Mouse (Mus musculus): ENCODE results near the gene Hist1h2ae. TPM values are rescaled to one million over a fixed set of nuclear protein-coding genes. Genes with fewer than 3 reads are reported as not detected.

Hist1h2ae gene
- polyA plus RNA-seq, 1 experiment: 18.0 TPM

DNA sequence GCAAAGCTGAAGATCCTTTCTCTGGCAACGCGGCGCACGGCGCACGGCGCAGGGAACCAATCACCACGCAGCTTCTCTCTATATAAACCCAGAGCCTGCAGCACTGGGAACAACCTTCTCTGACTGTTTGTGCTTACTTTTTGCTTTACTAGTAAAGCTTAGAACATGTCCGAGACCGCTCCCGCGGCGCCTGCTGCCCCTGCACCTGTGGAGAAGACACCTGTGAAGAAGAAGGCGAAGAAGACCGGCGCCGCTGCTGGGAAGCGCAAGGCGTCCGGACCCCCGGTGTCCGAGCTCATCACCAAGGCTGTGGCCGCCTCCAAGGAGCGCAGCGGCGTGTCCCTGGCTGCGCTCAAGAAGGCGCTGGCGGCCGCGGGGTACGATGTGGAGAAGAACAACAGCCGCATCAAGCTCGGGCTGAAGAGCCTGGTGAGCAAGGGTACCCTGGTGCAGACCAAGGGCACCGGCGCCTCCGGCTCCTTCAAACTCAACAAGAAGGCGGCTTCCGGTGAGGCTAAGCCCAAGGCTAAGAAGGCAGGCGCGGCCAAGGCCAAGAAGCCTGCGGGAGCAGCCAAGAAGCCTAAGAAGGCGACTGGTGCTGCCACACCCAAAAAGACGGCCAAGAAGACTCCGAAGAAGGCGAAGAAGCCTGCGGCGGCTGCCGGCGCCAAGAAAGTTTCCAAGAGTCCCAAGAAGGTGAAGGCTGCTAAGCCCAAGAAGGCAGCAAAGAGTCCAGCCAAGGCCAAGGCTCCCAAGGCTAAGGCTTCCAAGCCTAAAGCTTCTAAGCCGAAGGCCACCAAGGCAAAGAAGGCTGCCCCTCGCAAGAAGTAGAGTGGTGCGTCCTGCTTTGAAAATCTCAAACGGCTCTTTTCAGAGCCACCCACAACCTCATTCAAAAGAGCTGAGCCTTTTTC lies 15.8 kb downstream of the Hist1h2ae start:
- no peak for TF ChIP-seq CTCF (IDR thresholded peaks at IDR 0.05; ENCODE audit: borderline replicate concordance, extremely low read depth, insufficient read depth, insufficient read length)
- TF ChIP-seq POLR2A (IDR thresholded peaks at IDR 0.05; ENCODE audit: borderline replicate concordance, extremely low read depth, insufficient read depth, insufficient read length, poor library complexity, severe bottlenecking): peak; percentile 58; the same call in 1 of the 2 replicates
- DNase-seq (ENCODE audit: low read depth): peak; percentile 96

DNA sequence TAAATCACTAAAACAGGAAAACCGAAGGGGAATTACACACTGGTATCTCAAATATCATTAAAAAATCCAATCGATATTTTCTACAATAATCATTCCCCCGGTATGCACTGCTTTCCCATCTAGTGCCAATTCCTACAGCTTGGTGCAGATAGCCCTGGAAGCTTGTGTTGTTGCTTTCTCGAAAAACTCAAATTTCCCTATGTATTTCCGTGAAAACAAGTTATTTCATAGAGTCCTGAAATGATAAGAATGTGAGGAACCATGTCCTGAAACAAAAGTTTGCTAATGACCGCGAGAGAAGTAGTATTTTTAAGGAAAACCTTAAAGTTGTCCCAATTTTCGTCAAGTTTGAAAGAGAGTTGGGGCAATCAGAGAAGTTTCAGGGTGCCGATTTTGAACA lies 16.6 kb downstream of the Hist1h2ae start:
- TF ChIP-seq CTCF (IDR thresholded peaks at IDR 0.05; ENCODE audit: borderline replicate concordance, extremely low read depth, insufficient read depth, insufficient read length) (no peak), POLR2A (IDR thresholded peaks at IDR 0.05; ENCODE audit: borderline replicate concordance, extremely low read depth, insufficient read depth, insufficient read length, poor library complexity, severe bottlenecking) (no peak)
- DNase-seq (ENCODE audit: low read depth): peak; percentile 49

DNA sequence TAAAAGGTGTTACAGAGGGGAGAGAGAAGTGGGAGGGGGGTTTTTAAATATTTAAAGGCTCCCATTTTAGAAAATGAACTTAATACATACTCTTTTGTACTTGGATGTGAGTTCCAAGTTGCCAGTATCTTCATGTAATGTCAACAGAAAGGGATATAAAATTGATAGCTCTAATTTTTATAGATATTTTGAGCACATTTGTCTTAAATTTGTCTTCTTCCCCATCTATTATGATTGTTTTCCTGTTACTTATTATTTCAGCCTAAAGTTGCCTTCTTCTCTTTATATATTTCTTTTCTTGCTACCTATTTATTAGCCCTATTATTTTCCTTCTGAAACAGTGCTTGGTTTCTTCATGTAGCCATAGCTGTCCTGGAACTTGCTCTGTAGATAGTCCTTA lies 18.1 kb downstream of the Hist1h2ae start, which contains the start of gene Hist1h1d:
TSS of gene Hist1h1d (plus strand) at position 301 of the 400 bp plus-strand sequence.
- DNase-seq (ENCODE audit: low read depth): no peak
- TF ChIP-seq CTCF (IDR thresholded peaks at IDR 0.05; ENCODE audit: borderline replicate concordance, extremely low read depth, insufficient read depth, insufficient read length): no peak
- TF ChIP-seq POLR2A (IDR thresholded peaks at IDR 0.05; ENCODE audit: borderline replicate concordance, extremely low read depth, insufficient read depth, insufficient read length, poor library complexity, severe bottlenecking): no peak

DNA sequence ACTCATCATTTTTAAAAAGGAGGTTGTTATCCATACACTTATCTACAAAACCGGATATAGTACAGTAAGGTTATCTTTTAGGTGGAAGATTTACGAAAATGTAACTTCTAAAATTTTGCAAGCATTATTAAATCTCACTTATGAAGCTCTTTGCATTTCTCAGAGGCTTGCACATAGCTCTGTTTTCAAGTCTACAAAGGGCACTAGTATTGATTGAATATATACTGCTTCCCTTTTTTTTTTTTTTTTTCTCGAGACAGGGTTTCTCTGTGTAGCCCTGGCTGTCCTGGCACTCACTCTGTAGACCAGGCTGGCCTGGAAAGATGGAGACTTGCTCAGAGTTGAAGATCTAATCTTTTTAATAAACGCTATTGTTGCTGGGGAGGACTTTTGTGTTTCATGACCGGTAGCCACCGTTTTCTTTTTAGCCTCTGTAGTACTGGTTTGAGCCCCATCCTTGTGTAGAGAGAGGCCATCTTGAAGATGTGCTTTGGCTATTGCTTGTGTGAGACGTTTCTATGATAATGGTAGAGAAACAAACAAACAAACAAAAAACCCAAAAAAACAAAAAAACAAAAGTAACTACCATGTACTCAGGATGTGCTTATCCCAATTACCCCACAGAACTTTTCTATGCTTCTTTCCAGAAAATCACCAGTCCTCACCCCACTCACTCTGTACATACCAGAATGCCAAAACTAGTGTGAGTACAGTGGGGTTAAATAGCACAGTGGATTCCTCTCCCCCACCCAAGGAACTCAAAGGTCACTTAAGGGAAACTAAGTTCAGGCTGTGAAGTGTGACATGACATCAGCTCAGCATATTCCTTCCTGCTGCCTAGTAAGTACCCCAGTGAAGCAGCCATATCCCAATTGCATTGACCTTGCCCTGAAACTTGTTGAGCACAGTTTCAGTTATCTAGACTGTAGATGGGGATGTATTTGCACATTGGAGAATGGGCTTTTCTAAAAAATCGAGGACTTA lies 18.8 kb downstream of the Hist1h2ae start:
- DNase-seq (ENCODE audit: low read depth): no peak
- no peak for TF ChIP-seq POLR2A (IDR thresholded peaks at IDR 0.05; ENCODE audit: borderline replicate concordance, extremely low read depth, insufficient read depth, insufficient read length, poor library complexity, severe bottlenecking)
- no peak for TF ChIP-seq CTCF (IDR thresholded peaks at IDR 0.05; ENCODE audit: borderline replicate concordance, extremely low read depth, insufficient read depth, insufficient read length)

DNA sequence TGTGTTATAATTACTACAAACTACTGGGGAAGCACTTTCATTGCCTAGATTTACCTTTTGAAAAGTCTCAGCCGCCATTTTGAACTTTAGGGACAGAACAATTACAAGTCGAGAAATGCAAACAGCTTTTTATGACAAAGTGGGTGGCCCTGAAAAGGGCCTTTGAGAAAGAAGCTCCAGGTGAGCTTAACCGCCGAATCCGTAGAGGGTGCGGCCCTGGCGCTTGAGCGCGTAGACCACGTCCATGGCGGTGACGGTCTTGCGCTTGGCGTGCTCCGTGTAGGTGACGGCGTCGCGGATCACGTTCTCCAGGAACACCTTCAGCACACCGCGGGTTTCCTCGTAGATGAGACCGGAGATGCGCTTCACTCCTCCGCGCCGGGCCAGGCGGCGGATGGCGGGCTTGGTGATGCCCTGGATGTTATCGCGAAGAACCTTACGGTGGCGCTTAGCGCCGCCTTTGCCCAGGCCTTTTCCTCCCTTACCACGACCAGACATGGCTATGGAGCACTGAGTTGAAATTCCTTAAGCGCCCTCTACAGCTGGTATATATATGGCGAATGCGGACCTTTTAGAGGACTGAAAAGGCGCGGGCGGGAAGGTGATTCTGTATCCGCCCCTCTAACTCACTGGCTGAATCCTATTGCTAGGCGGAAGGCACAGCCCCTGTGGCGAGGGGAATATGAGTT lies 19.7 kb downstream of the Hist1h2ae start, which contains the start of gene Hist1h4f:
TSS of gene Hist1h4f (minus strand) at position 503 of the 689 bp plus-strand sequence.
- TF ChIP-seq CTCF (IDR thresholded peaks at IDR 0.05; ENCODE audit: borderline replicate concordance, extremely low read depth, insufficient read depth, insufficient read length): peak; percentile 45; the same call in 1 of the 2 replicates
- TF ChIP-seq POLR2A (IDR thresholded peaks at IDR 0.05; ENCODE audit: borderline replicate concordance, extremely low read depth, insufficient read depth, insufficient read length, poor library complexity, severe bottlenecking): peak; percentile 29; the same call in 1 of the 2 replicates
- peak; percentile 98 for DNase-seq (ENCODE audit: low read depth)

DNA sequence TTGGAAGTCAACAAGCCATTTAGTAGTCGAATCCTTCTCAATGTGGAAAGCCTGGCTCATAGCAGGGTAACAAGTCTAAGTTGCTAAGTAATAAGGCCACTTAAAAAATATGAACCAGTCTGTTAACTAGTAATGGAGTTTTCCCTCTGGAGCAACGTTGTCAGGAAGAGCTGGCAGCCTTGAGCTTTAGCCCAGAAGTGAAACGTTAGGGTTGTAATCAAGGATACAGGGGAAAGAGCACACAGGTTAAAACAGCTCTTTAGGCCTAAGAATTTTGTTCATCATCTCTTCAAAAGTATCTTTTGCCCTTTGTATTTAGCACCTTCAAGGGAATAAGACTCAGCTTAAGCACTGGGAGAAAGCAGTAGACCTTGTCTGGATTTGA lies 20.3 kb downstream of the Hist1h2ae start:
- peak; percentile 56 for DNase-seq (ENCODE audit: low read depth)
- TF ChIP-seq POLR2A (IDR thresholded peaks at IDR 0.05; ENCODE audit: borderline replicate concordance, extremely low read depth, insufficient read depth, insufficient read length, poor library complexity, severe bottlenecking) (no peak), CTCF (IDR thresholded peaks at IDR 0.05; ENCODE audit: borderline replicate concordance, extremely low read depth, insufficient read depth, insufficient read length) (no peak)

DNA sequence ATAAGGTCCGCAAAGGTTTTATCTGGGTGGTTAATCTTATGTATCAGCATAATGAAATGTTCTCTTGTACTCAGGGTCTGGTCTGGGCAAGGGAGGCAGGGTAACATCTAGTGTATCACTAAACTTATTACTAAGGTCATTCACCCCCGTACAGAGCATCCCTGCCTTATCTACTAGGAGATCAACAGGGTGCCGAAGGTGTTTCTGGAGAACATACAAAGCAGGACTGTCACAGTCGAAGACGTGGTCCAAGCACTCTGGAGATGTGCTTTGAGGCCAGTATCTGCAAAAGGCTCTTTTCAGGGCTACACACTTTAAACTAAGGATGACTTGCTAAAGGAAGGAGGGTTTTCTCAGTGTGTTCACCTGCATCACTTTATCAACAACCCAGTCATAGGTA lies 24.3 kb downstream of the Hist1h2ae start:
- DNase-seq (ENCODE audit: low read depth): no peak
- no peak for TF ChIP-seq POLR2A (IDR thresholded peaks at IDR 0.05; ENCODE audit: borderline replicate concordance, extremely low read depth, insufficient read depth, insufficient read length, poor library complexity, severe bottlenecking)
- no peak for TF ChIP-seq CTCF (IDR thresholded peaks at IDR 0.05; ENCODE audit: borderline replicate concordance, extremely low read depth, insufficient read depth, insufficient read length)

DNA sequence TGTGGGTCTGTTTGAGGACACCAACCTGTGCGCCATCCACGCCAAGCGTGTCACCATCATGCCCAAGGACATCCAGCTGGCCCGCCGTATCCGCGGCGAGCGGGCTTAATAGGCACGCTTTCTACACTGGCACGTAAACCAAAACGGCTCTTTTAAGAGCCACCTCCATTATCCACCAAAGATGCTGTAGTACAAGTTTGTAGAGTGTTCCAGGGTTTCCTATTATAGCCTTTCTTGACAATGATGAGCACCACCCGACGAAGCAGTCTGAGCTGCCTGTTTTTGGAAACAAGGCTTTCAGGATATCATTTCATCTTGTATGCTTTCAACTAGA lies 26.3 kb downstream of the Hist1h2ae start:
- peak; percentile 27 for DNase-seq (ENCODE audit: low read depth)

DNA sequence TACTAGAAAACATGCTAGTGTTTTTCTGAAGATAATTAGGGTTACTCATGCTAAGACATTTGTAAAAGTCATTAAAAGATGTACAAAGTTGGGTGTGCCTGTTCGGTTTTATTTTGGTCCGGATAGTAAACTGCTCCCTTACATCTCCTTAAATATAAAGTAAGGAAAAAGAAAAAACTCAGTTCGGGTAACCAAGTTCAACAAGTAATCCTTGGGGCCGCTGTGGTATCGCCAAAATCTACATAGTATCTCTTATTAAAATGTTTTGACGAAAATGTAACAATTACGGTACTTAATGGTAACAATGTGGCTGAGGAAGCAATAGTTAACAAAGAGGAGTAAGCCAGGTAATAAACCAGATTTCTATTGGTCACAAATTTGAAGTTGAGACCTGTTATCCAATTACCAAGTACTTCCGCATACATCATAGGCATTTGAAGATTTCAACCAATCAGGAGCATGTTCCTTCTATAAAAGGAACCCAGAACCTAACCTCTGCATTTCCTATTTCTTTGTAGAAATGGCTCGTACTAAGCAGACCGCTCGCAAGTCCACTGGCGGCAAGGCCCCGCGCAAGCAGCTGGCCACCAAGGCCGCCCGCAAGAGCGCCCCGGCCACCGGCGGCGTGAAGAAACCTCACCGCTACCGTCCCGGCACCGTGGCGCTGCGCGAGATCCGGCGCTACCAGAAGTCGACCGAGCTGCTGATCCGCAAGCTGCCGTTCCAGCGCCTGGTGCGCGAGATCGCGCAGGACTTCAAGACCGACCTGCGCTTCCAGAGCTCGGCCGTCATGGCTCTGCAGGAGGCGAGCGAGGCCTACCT lies 26.8 kb downstream of the Hist1h2ae start, which contains the start of gene Hist1h3f:
TSS of gene Hist1h3f (plus strand) at position 88 of the 822 bp plus-strand sequence.
- DNase-seq (ENCODE audit: low read depth): peak; percentile 98
- TF ChIP-seq POLR2A (IDR thresholded peaks at IDR 0.05; ENCODE audit: borderline replicate concordance, extremely low read depth, insufficient read depth, insufficient read length, poor library complexity, severe bottlenecking) (peak; percentile 77; the same call in 1 of the 2 replicates), CTCF (IDR thresholded peaks at IDR 0.05; ENCODE audit: borderline replicate concordance, extremely low read depth, insufficient read depth, insufficient read length) (no peak)

DNA sequence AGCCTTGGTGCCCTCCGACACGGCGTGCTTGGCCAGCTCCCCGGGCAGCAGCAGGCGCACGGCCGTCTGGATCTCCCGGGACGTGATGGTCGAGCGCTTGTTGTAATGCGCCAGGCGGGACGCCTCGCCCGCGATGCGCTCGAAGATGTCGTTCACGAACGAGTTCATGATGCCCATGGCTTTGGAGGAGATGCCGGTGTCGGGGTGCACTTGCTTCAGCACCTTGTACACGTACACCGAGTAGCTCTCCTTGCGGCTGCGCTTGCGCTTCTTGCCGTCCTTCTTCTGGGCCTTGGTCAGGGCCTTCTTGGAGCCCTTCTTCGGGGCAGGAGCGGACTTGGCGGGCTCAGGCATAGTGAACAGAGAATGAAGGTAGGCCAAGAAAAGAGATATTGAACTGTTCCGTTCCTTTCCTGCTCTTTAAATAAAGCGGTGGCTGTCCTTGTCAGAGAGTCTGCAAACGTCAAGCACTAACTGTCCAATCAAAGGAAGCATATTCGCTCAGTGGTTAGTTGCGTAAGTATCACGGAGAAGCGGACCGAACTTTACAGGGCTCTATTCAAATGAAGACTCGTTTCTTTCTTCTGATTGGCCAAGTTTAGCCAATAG lies 27.9 kb downstream of the Hist1h2ae start, which contains the start of gene Hist1h2bh:
TSS of gene Hist1h2bh (minus strand) at position 394 of the 609 bp plus-strand sequence.
- DNase-seq (ENCODE audit: low read depth): peak; percentile 98
- TF ChIP-seq POLR2A (IDR thresholded peaks at IDR 0.05; ENCODE audit: borderline replicate concordance, extremely low read depth, insufficient read depth, insufficient read length, poor library complexity, severe bottlenecking): peak; percentile 37; the same call in 1 of the 2 replicates

DNA sequence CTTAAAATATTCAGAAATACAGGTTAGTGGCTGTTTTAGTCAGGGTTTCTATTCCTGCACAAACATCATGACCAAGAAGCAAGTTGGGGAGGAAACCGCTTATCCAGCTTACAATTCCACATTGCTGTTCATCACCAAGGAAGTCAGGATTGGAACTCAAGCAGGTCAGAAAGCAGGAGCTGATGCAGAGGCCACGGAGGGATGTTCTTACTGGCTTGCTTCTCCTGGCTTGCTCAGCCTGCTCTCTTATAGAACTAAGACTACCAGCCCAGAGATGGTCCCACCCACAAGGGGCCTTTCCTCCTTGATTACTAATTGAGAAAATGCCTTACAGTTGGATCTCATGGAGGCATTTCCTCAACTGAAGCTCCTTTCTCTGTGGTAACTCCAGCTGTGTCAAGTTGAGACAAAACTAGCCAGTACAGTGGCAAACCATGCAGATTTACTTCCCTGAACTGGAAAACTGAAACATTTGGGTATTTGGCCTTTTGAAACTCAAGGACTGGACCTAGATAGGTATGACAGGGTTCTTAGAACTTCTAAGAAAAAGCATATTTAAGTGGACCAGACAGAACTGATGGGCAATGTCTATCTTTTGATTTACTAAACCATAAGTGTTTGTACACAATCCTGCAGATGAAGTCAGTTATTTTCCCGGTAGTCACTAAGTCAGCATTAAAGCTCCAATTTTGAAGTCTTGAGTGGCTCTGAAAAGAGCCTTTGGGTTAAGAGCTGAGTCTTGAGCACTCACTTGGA lies 28.6 kb downstream of the Hist1h2ae start:
- DNase-seq (ENCODE audit: low read depth): peak; percentile 11
